Mouse (Mus musculus): ENCODE data around the gene Dnajc1. TPM values are rescaled to one million over a fixed set of nuclear protein-coding genes. Genes with fewer than 3 reads are reported as not detected.

Gene Dnajc1
- total RNA-seq, 1 experiment: 16.4 TPM

- H3K9ac ChIP-seq (ENCODE audit: insufficient read depth, low read depth, low read length, poor library complexity, severe bottlenecking): no peak overlapping the region
- H3K27ac ChIP-seq (ENCODE audit: insufficient read depth, low read depth, low read length, poor library complexity, severe bottlenecking): no peak overlapping the region
- in situ Hi-C loops (cut with MboI; ENCODE audit: low sequenced_read_pairs in 2 of 2, unreplicated experiment in 2 of 2): no loop called here
- H3K4me3 ChIP-seq (ENCODE audit: insufficient read depth in 1 of 2, low read depth in 1 of 2, low read length in 2 of 2, poor library complexity in 1 of 2, severe bottlenecking in 1 of 2): no peak overlapping the region
- H3K9me3 ChIP-seq (ENCODE audit: control insufficient read depth, insufficient read depth, low read depth, low read length): no peaks in the 10 kb centered on the region
- peaks cover 0 to 5% of the 10 kb centered on the region in 2 experiments; a peak in 3 of 4 replicates for H3K4me1 ChIP-seq (ENCODE audit: control insufficient read depth in 2 of 2, insufficient read depth in 2 of 2, low read length in 2 of 2, poor library complexity in 1 of 2)
- no peaks in the 10 kb centered on the region for H3K36me3 ChIP-seq (ENCODE audit: control insufficient read depth, insufficient read depth, low read length, poor library complexity, severe bottlenecking)
- no peak for DNase-seq (ENCODE audit: low read depth, low spot score)
- TF ChIP-seq CHD2 (IDR thresholded peaks at IDR 0.05; ENCODE audit: low read depth, low read length) (no peak), ZC3H11A (IDR thresholded peaks at IDR 0.05; ENCODE audit: borderline replicate concordance, low read depth, low read length) (no peak), ZNF384 (IDR thresholded peaks at IDR 0.05; ENCODE audit: low read depth, low read length) (no peak), HCFC1 (IDR thresholded peaks at IDR 0.05; ENCODE audit: borderline replicate concordance, insufficient read depth, low read length) (no peak), MAFK (IDR thresholded peaks at IDR 0.05; ENCODE audit: insufficient read depth, low read depth, low read length) (no peak)
These were observed 157.1 kb downstream of the Dnajc1 start for GRCm38 (mm10) chr2:18235524-18235923.

GRCm38 (mm10) chr2:18232883-18233567 lies 159.6 kb downstream of the Dnajc1 start:
- H3K9me3 ChIP-seq (ENCODE audit: control insufficient read depth, insufficient read depth, low read depth, low read length): no peaks in the 10 kb centered on the region
- H3K4me3 ChIP-seq (ENCODE audit: insufficient read depth in 1 of 2, low read depth in 1 of 2, low read length in 2 of 2, poor library complexity in 1 of 2, severe bottlenecking in 1 of 2): no peak overlapping the region
- H3K4me1 ChIP-seq (ENCODE audit: control insufficient read depth in 2 of 2, insufficient read depth in 2 of 2, low read length in 2 of 2, poor library complexity in 1 of 2): peaks cover 0 to 5% of the 10 kb centered on the region in 2 experiments; a peak in 3 of 4 replicates
- DNase-seq (ENCODE audit: low read depth, low spot score): peak; percentile 2
- TF ChIP-seq ZC3H11A (IDR thresholded peaks at IDR 0.05; ENCODE audit: borderline replicate concordance, low read depth, low read length): no peak
- no peak for TF ChIP-seq ZNF384 (IDR thresholded peaks at IDR 0.05; ENCODE audit: low read depth, low read length)
- no peak for TF ChIP-seq HCFC1 (IDR thresholded peaks at IDR 0.05; ENCODE audit: borderline replicate concordance, insufficient read depth, low read length)
- TF ChIP-seq MAFK (IDR thresholded peaks at IDR 0.05; ENCODE audit: insufficient read depth, low read depth, low read length): no peak
- no peak for TF ChIP-seq CHD2 (IDR thresholded peaks at IDR 0.05; ENCODE audit: low read depth, low read length)
- in situ Hi-C loops (cut with MboI; ENCODE audit: low sequenced_read_pairs in 2 of 2, unreplicated experiment in 2 of 2): no loop called here
- H3K36me3 ChIP-seq (ENCODE audit: control insufficient read depth, insufficient read depth, low read length, poor library complexity, severe bottlenecking): no peaks in the 10 kb centered on the region
- no peak overlapping the region for H3K27ac ChIP-seq (ENCODE audit: insufficient read depth, low read depth, low read length, poor library complexity, severe bottlenecking)
- H3K9ac ChIP-seq (ENCODE audit: insufficient read depth, low read depth, low read length, poor library complexity, severe bottlenecking): no peak overlapping the region

GRCm38 (mm10) chr2:18231143-18231542 lies 161.5 kb downstream of the Dnajc1 start:
- peaks cover 0 to 5% of the 10 kb centered on the region in 2 experiments; a peak in 3 of 4 replicates for H3K4me1 ChIP-seq (ENCODE audit: control insufficient read depth in 2 of 2, insufficient read depth in 2 of 2, low read length in 2 of 2, poor library complexity in 1 of 2)
- TF ChIP-seq ZNF384 (IDR thresholded peaks at IDR 0.05; ENCODE audit: low read depth, low read length): no peak
- TF ChIP-seq ZC3H11A (IDR thresholded peaks at IDR 0.05; ENCODE audit: borderline replicate concordance, low read depth, low read length): no peak
- TF ChIP-seq MAFK (IDR thresholded peaks at IDR 0.05; ENCODE audit: insufficient read depth, low read depth, low read length): no peak
- no peak for TF ChIP-seq CHD2 (IDR thresholded peaks at IDR 0.05; ENCODE audit: low read depth, low read length)
- no peak for TF ChIP-seq HCFC1 (IDR thresholded peaks at IDR 0.05; ENCODE audit: borderline replicate concordance, insufficient read depth, low read length)

GRCm38 (mm10) chr2:18229279-18229678 lies 163.4 kb downstream of the Dnajc1 start:
- Histone ChIP-seq H3K4me3 (ENCODE audit: insufficient read depth in 1 of 2, low read depth in 1 of 2, low read length in 2 of 2, poor library complexity in 1 of 2, severe bottlenecking in 1 of 2) (no peak overlapping the region), H3K9ac (ENCODE audit: insufficient read depth, low read depth, low read length, poor library complexity, severe bottlenecking) (no peak overlapping the region), H3K27ac (ENCODE audit: insufficient read depth, low read depth, low read length, poor library complexity, severe bottlenecking) (no peak overlapping the region), H3K36me3 (ENCODE audit: control insufficient read depth, insufficient read depth, low read length, poor library complexity, severe bottlenecking) (no peaks in the 10 kb centered on the region), H3K9me3 (ENCODE audit: control insufficient read depth, insufficient read depth, low read depth, low read length) (no peaks in the 10 kb centered on the region), H3K4me1 (ENCODE audit: control insufficient read depth in 2 of 2, insufficient read depth in 2 of 2, low read length in 2 of 2, poor library complexity in 1 of 2) (peaks cover 0 to 5% of the 10 kb centered on the region in 2 experiments; a peak in 3 of 4 replicates)
- DNase-seq (ENCODE audit: low read depth, low spot score): no peak
- in situ Hi-C loops (cut with MboI; ENCODE audit: low sequenced_read_pairs in 2 of 2, unreplicated experiment in 2 of 2): no loop called here
- TF ChIP-seq MAFK (IDR thresholded peaks at IDR 0.05; ENCODE audit: insufficient read depth, low read depth, low read length) (no peak), HCFC1 (IDR thresholded peaks at IDR 0.05; ENCODE audit: borderline replicate concordance, insufficient read depth, low read length) (no peak), CHD2 (IDR thresholded peaks at IDR 0.05; ENCODE audit: low read depth, low read length) (no peak), ZNF384 (IDR thresholded peaks at IDR 0.05; ENCODE audit: low read depth, low read length) (no peak), ZC3H11A (IDR thresholded peaks at IDR 0.05; ENCODE audit: borderline replicate concordance, low read depth, low read length) (no peak)

More at GRCm38 (mm10) chr2:18231143-18231542, 161.5 kb downstream of the Dnajc1 start:
- Histone ChIP-seq H3K9me3 (ENCODE audit: control insufficient read depth, insufficient read depth, low read depth, low read length) (no peaks in the 10 kb centered on the region), H3K9ac (ENCODE audit: insufficient read depth, low read depth, low read length, poor library complexity, severe bottlenecking) (no peak overlapping the region), H3K4me3 (ENCODE audit: insufficient read depth in 1 of 2, low read depth in 1 of 2, low read length in 2 of 2, poor library complexity in 1 of 2, severe bottlenecking in 1 of 2) (no peak overlapping the region), H3K36me3 (ENCODE audit: control insufficient read depth, insufficient read depth, low read length, poor library complexity, severe bottlenecking) (no peaks in the 10 kb centered on the region), H3K27ac (ENCODE audit: insufficient read depth, low read depth, low read length, poor library complexity, severe bottlenecking) (no peak overlapping the region)
- in situ Hi-C loops (cut with MboI; ENCODE audit: low sequenced_read_pairs in 2 of 2, unreplicated experiment in 2 of 2): no loop called here
- no peak for DNase-seq (ENCODE audit: low read depth, low spot score)

Measured in ES-E14 (cell line).